Mouse (Mus musculus) MN1 (cell line): Measurements from ENCODE around the gene Flt3.
A peak's percentile ranks its signal among the peaks of the same experiment; 100 is the strongest.

Experiments
- DNase-seq: peaks from one replicate; pipeline ENCODE4 v3.0.0-alpha.2; 2016; ENCODE audit warnings: low spot score

Gene Flt3

GRCm38 (mm10) chr5:147399843-147400504 is at the start of gene Flt3:
TSS of gene Flt3 (minus strand) at chr5:147400489.
- no peak for DNase-seq

GRCm38 (mm10) chr5:147448933-147449332 is 48.6 kb upstream of the Flt3 start:
- no peak for DNase-seq

GRCm38 (mm10) chr5:147448526-147448925 is 48.2 kb upstream of the Flt3 start:
- no peak for DNase-seq

GRCm38 (mm10) chr5:147445252-147445651 is 45.0 kb upstream of the Flt3 start:
- DNase-seq: no peak

- DNase-seq: no peak
Measured at GRCm38 (mm10) chr5:147444757-147445156, 44.5 kb upstream of the Flt3 start.

GRCm38 (mm10) chr5:147444298-147444697 is 44.0 kb upstream of the Flt3 start:
- DNase-seq: no peak

- DNase-seq: no peak
Measured at GRCm38 (mm10) chr5:147442741-147443140, 42.5 kb upstream of the Flt3 start.

GRCm38 (mm10) chr5:147441979-147442378 is 41.7 kb upstream of the Flt3 start:
- DNase-seq: no peak

GRCm38 (mm10) chr5:147440996-147441507 is 40.8 kb upstream of the Flt3 start:
- no peak for DNase-seq

GRCm38 (mm10) chr5:147436491-147436890 is 36.2 kb upstream of the Flt3 start:
- no peak for DNase-seq

- DNase-seq: no peak
Measured at GRCm38 (mm10) chr5:147435751-147436150, 35.5 kb upstream of the Flt3 start.

GRCm38 (mm10) chr5:147435224-147435623 is 34.9 kb upstream of the Flt3 start:
- DNase-seq: peak; percentile 52

GRCm38 (mm10) chr5:147432927-147433326 is 32.6 kb upstream of the Flt3 start:
- no peak for DNase-seq

- peak; percentile 57 for DNase-seq
Measured at GRCm38 (mm10) chr5:147430936-147431839, 30.9 kb upstream of the Flt3 start.

GRCm38 (mm10) chr5:147430361-147430935 is 30.2 kb upstream of the Flt3 start:
- DNase-seq: peak; percentile 57

- DNase-seq: peak; percentile 96
Measured at GRCm38 (mm10) chr5:147429535-147430305, 29.4 kb upstream of the Flt3 start, which contains the start of gene Pan3. TSS of gene Pan3 (plus strand) at chr5:147430161.

- DNase-seq: no peak
Measured at GRCm38 (mm10) chr5:147426048-147426805, 25.9 kb upstream of the Flt3 start.

- no peak for DNase-seq
Measured at GRCm38 (mm10) chr5:147423612-147424011, 23.3 kb upstream of the Flt3 start.

GRCm38 (mm10) chr5:147418394-147419121 is 18.3 kb upstream of the Flt3 start:
- DNase-seq: peak; percentile 52

- DNase-seq: no peak
Measured at GRCm38 (mm10) chr5:147417986-147418385, 17.7 kb upstream of the Flt3 start.
